Mouse (Mus musculus) layer of hippocampus, postnatal 10 days (tissue): ENCODE results near the gene Rps15a. TPM values are rescaled to one million over a fixed set of nuclear protein-coding genes. Genes with fewer than 3 reads are reported as not detected.

Source experiments
- DNase-seq, 2 experiments: peaks; one replicate each; pipeline ENCODE4 v3.0.0; 2021; ENCODE audit warnings: low spot score in 2 of 2
- total RNA-seq, 2 experiments: library from RNA; stranded (reverse); gene quantifications; 2 replicates each; pipeline ENCODE4 v1.2.3; 2021

The Rps15a gene
- total RNA-seq, 2 experiments from 2014 or later = 514 TPM

DNA sequence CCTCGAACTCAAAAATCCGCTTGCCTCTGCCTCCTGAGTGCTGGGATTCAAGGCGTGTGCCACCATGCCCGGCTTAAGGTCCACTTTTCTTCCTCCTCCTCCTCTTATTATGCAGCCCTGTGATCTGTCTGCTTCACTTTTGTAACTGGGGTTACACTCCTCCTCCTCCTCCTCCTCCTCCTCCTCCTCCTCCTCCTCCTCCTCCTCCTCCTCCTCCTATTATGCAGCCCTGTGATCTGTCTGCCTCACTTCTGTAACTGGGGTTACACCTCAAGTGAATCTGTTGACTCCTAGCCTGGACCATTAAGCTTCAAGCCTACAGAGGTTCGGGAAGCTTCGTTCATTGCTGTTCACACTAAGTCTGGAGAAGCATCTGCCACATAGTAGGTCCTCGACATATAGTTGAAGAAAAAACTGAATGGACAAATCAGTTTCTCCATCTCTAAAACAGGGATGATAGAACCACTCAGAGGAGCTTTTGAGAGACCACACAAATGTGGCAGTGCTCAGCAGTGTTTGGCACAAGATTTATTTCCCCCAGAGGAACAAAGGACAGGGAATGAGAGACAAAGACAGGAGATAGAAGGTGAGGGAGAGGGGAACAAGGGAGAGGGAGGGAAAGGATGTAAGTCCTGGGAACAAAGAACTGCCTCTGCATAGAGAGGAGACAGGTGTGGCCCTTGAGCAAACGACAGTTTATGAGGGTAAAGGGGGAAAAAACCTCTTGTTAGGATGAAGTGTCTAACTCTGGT is 975 bp upstream of the Rps15a start:
- no peak for DNase-seq

DNA sequence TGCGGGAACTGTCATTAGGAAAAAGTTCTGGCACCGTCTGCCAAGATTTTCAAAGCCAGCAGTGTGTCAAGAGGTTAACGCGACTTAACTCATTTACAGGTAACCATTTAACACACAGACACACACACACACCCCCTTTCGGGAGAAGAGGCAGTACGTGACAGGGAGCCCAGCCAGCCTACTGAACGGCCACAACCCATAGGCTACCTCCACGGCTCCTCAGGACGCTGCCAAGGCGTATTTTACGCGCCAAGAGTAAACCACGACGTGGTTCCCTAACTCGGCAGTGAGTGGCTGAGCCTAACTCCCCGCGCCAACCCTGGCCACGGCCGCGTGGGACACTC is 483 bp downstream of the Rps15a start:
- no peak for DNase-seq

DNA sequence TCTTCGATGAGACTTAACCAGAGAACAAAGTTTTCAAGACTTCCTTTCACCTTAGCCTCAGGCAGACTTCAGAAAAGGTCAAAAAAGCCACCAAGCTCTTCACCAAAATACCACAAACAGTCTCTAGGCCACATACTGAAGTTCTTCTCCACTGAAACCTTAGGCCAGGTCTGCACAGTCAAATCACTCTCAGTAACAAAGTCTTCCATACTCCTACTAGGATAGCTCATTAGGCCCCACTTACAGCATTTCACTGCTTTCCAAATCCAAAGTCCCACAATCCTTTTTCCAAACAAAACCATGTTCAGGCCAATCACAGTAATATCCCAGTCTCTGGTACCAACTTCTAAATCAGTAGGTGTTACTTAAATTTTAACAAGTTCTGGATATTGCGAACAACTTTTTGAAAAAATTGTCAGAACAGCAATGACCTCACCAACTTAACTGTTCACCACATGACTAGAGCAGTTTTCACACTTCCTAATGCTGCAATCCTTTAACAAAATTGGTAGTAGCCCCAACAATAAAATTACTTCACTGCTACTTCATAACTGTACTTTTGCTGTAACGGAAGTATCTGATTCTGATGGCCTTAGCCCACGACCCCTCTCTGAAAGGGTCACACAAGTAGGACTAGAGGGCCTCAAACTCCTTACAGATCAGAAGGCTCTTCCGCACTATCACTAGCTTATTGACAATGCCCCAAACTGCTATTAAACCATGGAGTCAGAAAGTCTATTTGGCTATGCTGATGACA is 2.3 kb downstream of the Rps15a start:
- DNase-seq = no peak

DNA sequence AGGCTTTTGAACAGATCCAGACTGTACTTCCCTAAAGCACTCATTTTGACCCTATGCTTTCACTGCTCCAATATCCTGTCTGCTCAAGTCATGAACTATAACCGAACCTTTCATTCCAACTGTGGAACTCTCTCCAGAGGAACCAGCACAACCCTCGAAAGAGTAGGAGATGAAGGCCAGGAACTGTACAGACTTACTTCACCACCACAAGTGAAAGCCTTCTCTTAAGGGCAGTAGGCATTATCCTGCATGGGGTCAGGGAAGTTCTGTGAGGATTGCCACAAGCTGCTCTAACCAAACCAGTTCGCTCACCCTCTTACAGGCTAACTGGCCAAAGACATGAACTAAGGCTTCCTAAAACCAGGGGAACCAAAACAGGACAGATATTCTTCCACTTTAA is 4.9 kb downstream of the Rps15a start:
- DNase-seq = no peak

DNA sequence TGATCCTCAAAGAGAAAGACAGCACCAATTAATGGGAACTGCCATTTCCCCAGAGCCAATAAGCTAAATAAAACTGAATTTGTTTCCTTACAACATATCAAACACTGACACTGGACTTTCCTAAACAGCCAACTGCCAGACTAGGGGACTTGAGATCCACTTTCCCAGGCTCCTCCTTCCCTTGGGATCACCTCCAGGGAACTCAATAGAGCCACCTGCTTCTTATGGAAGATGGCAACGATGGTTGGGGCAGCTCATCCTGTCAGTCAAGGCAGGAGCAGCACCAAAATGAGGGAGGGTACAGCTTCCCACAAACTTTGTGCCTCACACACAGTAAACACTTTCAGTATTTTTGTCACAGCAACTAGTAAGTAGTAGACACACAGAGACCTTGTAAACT is 8.3 kb downstream of the Rps15a start:
- DNase-seq = no peak

DNA sequence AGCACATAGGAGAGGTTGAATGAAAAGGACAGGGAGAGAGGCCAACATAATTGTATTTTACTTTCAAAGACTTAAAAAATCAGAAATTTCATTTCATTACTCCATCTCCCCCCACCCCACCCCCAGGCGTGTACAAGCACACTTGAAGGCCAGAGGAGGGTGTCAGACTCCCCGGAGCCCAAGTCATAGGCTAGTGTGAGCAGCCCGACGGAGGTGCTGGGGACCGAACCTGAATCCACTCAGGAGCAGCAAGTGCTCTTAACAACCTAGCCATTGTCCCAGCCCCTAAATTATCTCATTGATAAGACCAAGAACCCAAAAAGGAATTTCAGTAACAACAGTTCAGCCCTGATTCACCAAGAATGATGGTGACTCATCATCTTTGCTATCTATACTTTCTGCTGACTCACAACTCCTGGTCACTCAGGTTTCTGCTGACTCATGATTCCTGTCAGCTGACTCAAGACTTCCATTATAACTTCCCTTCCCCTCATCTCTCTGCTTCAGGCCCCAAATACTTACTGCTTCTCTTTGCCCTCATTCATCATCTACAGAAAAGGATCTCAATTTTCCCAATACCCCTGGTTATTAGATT is 11.4 kb downstream of the Rps15a start:
- DNase-seq = no peak

DNA sequence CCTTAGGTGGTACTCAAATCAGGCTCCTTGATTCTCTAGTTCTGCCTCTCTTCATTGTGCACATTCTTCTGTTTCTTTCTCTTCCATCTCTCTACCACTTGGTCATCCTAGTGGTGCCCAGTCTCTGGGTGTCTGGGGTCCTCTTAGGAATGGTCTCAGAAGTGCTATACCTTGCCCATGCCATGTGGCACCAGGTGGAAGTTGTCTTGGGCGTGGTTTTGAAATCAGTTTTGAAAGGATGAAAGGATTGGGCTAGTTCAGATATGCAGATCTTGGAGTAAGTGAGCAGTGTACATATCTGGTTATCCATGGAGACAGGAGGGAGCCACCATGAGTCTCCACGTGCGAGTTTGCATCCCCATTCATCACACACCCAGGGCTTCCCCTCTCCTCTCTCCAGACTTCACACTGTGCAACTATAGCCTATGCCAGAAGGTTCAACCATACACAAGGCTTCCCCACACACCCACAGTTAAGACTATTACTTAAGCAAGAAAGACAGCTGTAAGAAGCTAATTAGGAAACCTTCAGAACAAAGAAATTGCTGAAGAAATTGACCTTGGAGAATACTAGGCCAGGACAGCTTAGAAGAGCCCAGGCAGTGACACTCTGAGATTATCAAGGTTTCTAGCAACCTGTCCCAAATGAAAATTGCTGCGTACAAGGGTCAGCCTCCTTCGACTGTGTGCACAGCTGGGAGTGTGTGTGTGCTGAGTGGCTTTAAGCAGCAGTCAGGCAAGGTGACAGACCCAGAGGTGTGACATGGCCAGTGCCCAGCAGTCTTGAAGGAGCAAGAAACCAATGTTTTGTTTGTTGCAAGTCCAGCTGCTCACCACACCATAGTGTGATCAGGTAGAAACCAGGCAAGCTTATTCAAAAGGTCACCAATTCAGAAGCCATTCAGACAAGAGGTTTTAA is 12.3 kb downstream of the Rps15a start:
- DNase-seq = no peak

DNA sequence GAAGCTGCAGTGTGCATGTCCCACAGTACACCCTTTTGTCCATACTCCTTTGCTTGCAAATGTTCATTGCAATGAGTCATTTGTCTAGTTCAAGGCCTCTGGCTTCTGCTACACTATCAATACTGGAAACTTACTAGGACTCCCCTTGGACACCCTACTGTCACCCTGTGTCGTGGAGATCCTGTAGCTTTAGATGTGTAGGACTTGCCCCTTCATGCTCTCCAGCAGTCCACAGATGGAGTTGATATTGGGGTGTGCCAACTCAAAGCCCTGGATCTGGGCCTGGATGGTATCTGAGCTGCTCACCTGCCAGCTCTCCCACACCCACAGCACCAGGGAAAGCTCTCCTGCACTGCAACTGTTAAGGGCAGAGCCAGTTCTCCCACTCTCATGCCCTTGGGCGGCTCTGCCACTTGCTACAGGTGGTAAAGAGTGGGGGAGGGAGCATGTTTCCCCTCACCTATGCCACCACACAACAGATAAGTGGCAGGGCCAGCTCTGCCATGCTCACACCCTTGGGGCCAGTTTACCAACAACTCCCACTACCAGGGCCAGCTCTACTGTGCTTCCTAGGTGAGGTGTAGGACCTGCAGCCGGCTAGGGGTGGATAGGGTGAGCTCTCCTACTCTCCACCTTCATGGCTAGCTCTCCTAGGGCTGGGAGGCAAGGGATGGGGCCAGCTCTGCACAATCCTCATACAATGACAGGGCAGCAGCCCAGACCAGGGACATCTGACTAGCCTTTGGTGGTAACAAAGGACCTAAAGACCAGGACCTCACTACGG is 13.1 kb downstream of the Rps15a start:
- no peak for DNase-seq

DNA sequence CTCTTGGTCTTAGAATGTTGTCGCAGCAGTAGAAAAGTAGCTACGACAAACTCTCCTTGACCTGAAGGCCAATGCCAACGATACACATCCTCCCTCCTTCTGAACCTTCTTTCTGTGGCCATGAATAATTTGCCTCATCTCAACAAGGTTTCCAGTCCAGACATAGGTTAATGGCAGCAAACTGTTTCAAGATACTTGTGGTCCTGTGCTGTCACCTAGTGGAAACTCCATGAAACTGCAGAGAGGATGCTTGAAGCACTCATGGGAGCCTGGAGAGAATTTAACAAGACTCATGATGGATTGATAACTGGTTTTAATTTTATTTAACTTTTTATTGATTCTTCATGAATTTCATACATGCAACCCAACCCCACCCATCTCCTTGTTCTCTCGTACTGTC is 13.8 kb downstream of the Rps15a start:
- peak; percentile 43 to 57 for DNase-seq

DNA sequence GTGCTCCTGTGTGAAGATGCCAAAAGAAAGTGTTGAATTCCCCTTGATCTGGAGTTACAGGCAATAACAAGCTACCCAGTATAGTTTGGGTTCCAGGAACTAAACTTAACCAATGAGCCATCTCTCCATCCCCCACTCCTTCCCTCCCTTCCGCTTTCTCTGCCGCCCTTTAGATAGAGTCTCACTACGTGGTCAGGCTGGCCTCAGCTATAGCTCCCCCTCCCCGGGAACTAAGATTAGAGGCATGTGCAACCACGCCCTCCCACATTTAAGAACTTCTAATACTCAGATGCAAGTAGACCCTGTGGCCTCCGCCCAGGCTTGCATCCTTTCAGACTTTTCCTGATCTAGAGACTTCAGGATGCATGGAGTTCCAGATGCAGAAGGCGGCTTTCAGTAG is 18.4 kb downstream of the Rps15a start:
- no peak for DNase-seq

DNA sequence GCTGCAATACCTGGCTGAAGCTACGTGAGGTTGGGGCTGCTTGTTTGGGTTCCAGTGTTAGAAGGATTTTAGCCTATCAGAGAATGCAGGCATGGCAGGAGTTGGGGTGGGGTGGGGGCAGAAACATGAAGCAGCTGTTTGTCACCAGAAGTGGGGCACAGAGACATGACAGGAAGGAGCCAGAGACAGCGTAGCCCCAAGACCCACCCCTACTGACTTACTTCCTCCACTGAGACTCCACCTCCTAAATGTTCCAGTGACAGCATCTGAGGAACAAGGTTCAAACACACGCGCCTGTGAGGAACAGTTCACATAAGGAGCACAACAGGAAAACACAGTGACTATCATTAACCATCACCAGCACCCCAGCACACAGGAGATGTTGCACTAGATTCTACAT is 36.0 kb downstream of the Rps15a start:
- DNase-seq = no peak

DNA sequence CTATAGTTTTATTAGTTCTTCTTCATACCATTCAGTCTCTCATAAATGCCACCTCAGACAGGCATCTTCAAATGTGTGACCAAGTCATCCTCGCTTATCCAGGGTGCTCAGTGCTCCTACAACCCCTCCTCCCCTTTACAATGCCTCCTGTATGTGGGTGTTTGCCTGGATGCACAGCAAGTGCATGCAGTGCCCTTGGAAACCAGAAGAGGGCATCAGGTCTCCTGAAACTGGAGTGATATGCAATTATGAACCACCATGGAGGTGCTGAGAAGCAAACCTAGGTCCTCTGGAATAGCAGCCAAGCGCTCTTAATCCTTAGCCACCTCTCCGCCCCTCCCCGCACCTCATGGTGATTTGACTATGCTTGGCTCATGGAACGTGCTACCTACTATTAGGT is 36.9 kb downstream of the Rps15a start:
- no peak for DNase-seq

DNA sequence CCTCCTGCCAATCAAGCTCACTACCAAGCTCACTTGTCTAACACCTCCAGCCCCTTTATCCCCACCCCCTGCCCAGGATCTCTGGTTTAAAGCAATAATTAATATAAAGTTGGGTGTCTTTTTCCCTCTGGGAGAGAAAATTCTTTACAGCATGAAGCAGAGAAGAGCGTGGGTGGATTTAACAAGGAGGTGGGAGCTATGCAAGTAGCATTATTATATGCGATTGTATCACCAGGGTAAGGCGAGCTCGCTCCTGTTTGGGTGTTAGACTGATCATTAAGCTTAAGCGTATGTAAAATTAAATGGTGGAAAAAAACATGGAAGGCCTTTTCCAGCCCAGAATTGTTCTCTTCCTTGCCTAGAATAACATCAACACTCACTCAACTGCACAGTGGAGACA is 48.7 kb downstream of the Rps15a start:
- DNase-seq = no peak

DNA sequence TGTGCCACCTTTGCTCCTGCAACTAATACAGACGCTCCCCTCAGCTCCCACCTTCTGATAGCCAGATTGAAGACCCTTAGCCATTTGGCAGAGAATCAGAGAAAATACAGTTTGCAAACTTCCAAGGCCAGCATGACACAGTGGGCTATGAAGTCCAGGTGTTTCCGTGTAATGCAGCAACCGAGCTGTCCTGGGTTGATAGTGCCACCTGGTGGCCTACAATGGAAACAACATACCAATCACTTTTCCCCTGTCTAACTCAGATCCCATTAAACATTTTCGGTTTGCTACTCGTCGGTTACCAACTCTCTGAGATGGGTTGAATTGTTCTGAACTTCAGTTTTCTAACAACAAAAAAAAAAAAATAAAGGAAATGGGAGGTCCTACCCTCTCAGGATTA is 59.7 kb downstream of the Rps15a start:
- no peak for DNase-seq

Other genes starting within 250 kb of the Rps15a start
- gene Arl6ip1, start 13.5 kb upstream of the Rps15a start, total RNA-seq = 100 to 1,000 TPM; 225 to 227 TPM
- gene Smg1, start 127.5 kb upstream of the Rps15a start, total RNA-seq = 10 to 100 TPM; 66.7 to 76.8 TPM